Mouse (Mus musculus) myocyte (in vitro differentiated cells): ENCODE data around the gene Axin1. TPM values are rescaled to one million over a fixed set of nuclear protein-coding genes. Genes with fewer than 3 reads are reported as not detected.

ENCODE experiments used
- H3K27me3 ChIP-seq: one replicate; pipeline ENCODE4 v1.6.1; 2011; ENCODE audit not compliant: control insufficient read depth, insufficient read depth, insufficient read length
- H3K36me3 ChIP-seq: one replicate; pipeline ENCODE4 v1.6.1; 2011; ENCODE audit not compliant: control insufficient read depth, insufficient read depth
- H3K4me2 ChIP-seq: one replicate; pipeline ENCODE4 v1.6.1; 2011; ENCODE audit warnings: low read depth, control low read depth
- H3K4me3 ChIP-seq: one replicate; pipeline ENCODE4 v1.5.1; 2011; ENCODE audit warnings: mild to moderate bottlenecking, control low read depth, moderate library complexity
- H3K79me2 ChIP-seq: one replicate; pipeline ENCODE4 v1.6.1; 2011; ENCODE audit not compliant: control insufficient read depth, insufficient read depth
- H3ac ChIP-seq: one replicate; pipeline ENCODE4 v1.6.1; 2011; ENCODE audit not compliant: control insufficient read depth, insufficient read length
- CEBPB ChIP-seq: IDR thresholded peaks from 2 replicates; pipeline ENCODE4 v1.6.1; 2011; ENCODE audit warnings: mild to moderate bottlenecking, moderate library complexity; ENCODE audit not compliant: poor library complexity, insufficient read depth, severe bottlenecking
- E2F4 ChIP-seq: IDR thresholded peaks from one replicate; pipeline ENCODE4 v1.6.1; 2011; ENCODE audit warnings: mild to moderate bottlenecking, control low read depth, moderate library complexity; ENCODE audit not compliant: insufficient read depth
- MAX ChIP-seq: IDR thresholded peaks from one replicate; pipeline ENCODE4 v1.6.1; 2011; ENCODE audit warnings: low read depth, mild to moderate bottlenecking, control low read depth
- MYOD1 ChIP-seq, 3 experiments: IDR thresholded peaks; one replicate each; pipeline ENCODE4 v1.6.1; 2011; ENCODE audit warnings: control low read depth in 2 of 3, low read depth in 2 of 3, mild to moderate bottlenecking in 2 of 3, moderate library complexity in 1 of 3; ENCODE audit not compliant: insufficient read length in 2 of 3, control insufficient read depth in 1 of 3
- MYOG ChIP-seq, 3 experiments: IDR thresholded peaks; one replicate each; pipeline ENCODE4 v1.6.1; 2011; ENCODE audit warnings: control low read depth in 2 of 3, low read depth in 2 of 3, mild to moderate bottlenecking in 2 of 3; ENCODE audit not compliant: insufficient read length in 2 of 3, control insufficient read depth in 1 of 3, insufficient read depth in 1 of 3
- POLR2A ChIP-seq: IDR thresholded peaks from one replicate; pipeline ENCODE4 v1.6.1; 2011; ENCODE audit warnings: low read depth, mild to moderate bottlenecking, control low read depth, moderate library complexity; ENCODE audit not compliant: insufficient read length
- POLR2AphosphoS2 ChIP-seq: IDR thresholded peaks from one replicate; pipeline ENCODE4 v1.6.1; 2011; ENCODE audit warnings: low read depth, control low read depth; ENCODE audit not compliant: insufficient read length
- REST ChIP-seq: IDR thresholded peaks from one replicate; pipeline ENCODE4 v1.6.1; 2011; ENCODE audit warnings: mild to moderate bottlenecking, control low read depth, moderate library complexity; ENCODE audit not compliant: insufficient read depth, insufficient read length
- SRF ChIP-seq: IDR thresholded peaks from one replicate; pipeline ENCODE4 v1.6.1; 2011; ENCODE audit warnings: low read depth; ENCODE audit not compliant: control insufficient read depth, insufficient read length
- TCF12 ChIP-seq: IDR thresholded peaks from one replicate; pipeline ENCODE4 v1.6.1; 2011; ENCODE audit warnings: mild to moderate bottlenecking, control low read depth; ENCODE audit not compliant: poor library complexity, insufficient read depth, severe bottlenecking
- TCF3 ChIP-seq: IDR thresholded peaks from one replicate; pipeline ENCODE4 v1.6.1; 2011; ENCODE audit warnings: low read depth, control low read depth; ENCODE audit not compliant: insufficient read length
- USF1 ChIP-seq: IDR thresholded peaks from one replicate; pipeline ENCODE4 v1.6.1; 2011; ENCODE audit warnings: low read depth, mild to moderate bottlenecking, control low read depth, moderate library complexity
- polyA plus RNA-seq: library from polyadenylated mRNA; unstranded; fragments of >200 nt; fragmentation: generic; extraction: Trizol; gene quantifications from one replicate; pipeline ENCODE4 v1.2.1, GENCODE M21; 2012; ENCODE audit warnings: missing spikeins

Axin1 gene
- polyA plus RNA-seq, 1 experiment: 26.5 TPM

- Histone ChIP-seq H3K4me2 (no peak overlapping the region), H3K27me3 (peaks cover 57% of the 10 kb centered on the region), H3ac (no peak overlapping the region), H3K79me2 (no peaks in the 10 kb centered on the region), H3K36me3 (no peaks in the 10 kb centered on the region), H3K4me3 (no peak overlapping the region)
- no peak for TF ChIP-seq USF1
- no peak for TF ChIP-seq CEBPB
- no peak for TF ChIP-seq SRF
- no peak for TF ChIP-seq REST
- no peak for TF ChIP-seq MAX
- no peak for TF ChIP-seq POLR2A
- no peak for TF ChIP-seq TCF3
- TF ChIP-seq E2F4: no peak
- TF ChIP-seq POLR2AphosphoS2: no peak
- TF ChIP-seq MYOD1 (IDR thresholded peaks at IDR 0.05; ENCODE audit: control insufficient read depth in 1 of 3, insufficient read length in 2 of 3, low read depth in 2 of 3): no peak
- no peak for TF ChIP-seq MYOG (IDR thresholded peaks at IDR 0.05; ENCODE audit: control insufficient read depth in 1 of 3, insufficient read depth in 1 of 3, insufficient read length in 2 of 3, low read depth in 2 of 3)
Observed at GRCm38 (mm10) chr17:26115205-26115898, 23.1 kb upstream of the Axin1 start.

GRCm38 (mm10) chr17:26115956-26116487, 22.5 kb upstream of the Axin1 start:
- H3K4me2 ChIP-seq: no peak overlapping the region
- no peak overlapping the region for H3K4me3 ChIP-seq
- H3K79me2 ChIP-seq: no peaks in the 10 kb centered on the region
- no peak for TF ChIP-seq REST
- TF ChIP-seq MYOD1 (IDR thresholded peaks at IDR 0.05; ENCODE audit: control insufficient read depth in 1 of 3, insufficient read length in 2 of 3, low read depth in 2 of 3): no peak
- no peak for TF ChIP-seq USF1
- TF ChIP-seq POLR2A: no peak
- no peak for TF ChIP-seq E2F4
- no peak for TF ChIP-seq TCF3
- no peak for TF ChIP-seq SRF
- TF ChIP-seq TCF12: no peak
- TF ChIP-seq MYOG (IDR thresholded peaks at IDR 0.05; ENCODE audit: control insufficient read depth in 1 of 3, insufficient read depth in 1 of 3, insufficient read length in 2 of 3, low read depth in 2 of 3): no peak
- no peak for TF ChIP-seq POLR2AphosphoS2
- TF ChIP-seq MAX: no peak
- TF ChIP-seq CEBPB: no peak
- H3ac ChIP-seq: no peak overlapping the region
- peaks cover 52% of the 10 kb centered on the region for H3K27me3 ChIP-seq
- H3K36me3 ChIP-seq: no peaks in the 10 kb centered on the region

- TF ChIP-seq MYOG (IDR thresholded peaks at IDR 0.05; ENCODE audit: control insufficient read depth in 1 of 3, insufficient read depth in 1 of 3, insufficient read length in 2 of 3, low read depth in 2 of 3) (no peak), SRF (no peak), USF1 (no peak), POLR2A (no peak), MYOD1 (IDR thresholded peaks at IDR 0.05; ENCODE audit: control insufficient read depth in 1 of 3, insufficient read length in 2 of 3, low read depth in 2 of 3) (no peak)
- H3K36me3 ChIP-seq: no peaks in the 10 kb centered on the region
- no peak overlapping the region for H3ac ChIP-seq
- no peak overlapping the region for H3K4me2 ChIP-seq
- peaks cover 49% of the 10 kb centered on the region for H3K27me3 ChIP-seq
- no peaks in the 10 kb centered on the region for H3K79me2 ChIP-seq
- H3K4me3 ChIP-seq: no peak overlapping the region
Observed at GRCm38 (mm10) chr17:26116503-26117258, 21.8 kb upstream of the Axin1 start.

- H3K36me3 ChIP-seq: no peaks in the 10 kb centered on the region
- H3K4me2 ChIP-seq: peak overlapping the region; percentile 54
- peaks cover 15% of the 10 kb centered on the region for H3K79me2 ChIP-seq
- TF ChIP-seq MAX: peak; percentile 17
- TF ChIP-seq MYOG (IDR thresholded peaks at IDR 0.05; ENCODE audit: control insufficient read depth in 1 of 3, insufficient read depth in 1 of 3, insufficient read length in 2 of 3, low read depth in 2 of 3): peak in 1 of 3 experiments; percentile 19
- TF ChIP-seq TCF3: no peak
- TF ChIP-seq POLR2A: peak; percentile 24
- no peak for TF ChIP-seq CEBPB
- H3K4me3 ChIP-seq: peak overlapping the region; percentile 2
- peaks cover 36% of the 10 kb centered on the region for H3K27me3 ChIP-seq
- H3ac ChIP-seq: no peak overlapping the region
Observed at GRCm38 (mm10) chr17:26119766-26120710, 18.4 kb upstream of the Axin1 start.
